Mouse (Mus musculus) sigmoid colon, adult 10 weeks (tissue): ENCODE results near the gene Gm9045. TPM values are rescaled to one million over a fixed set of nuclear protein-coding genes. Genes with fewer than 3 reads are reported as not detected.

ENCODE experiments used
- polyA plus RNA-seq: library from polyadenylated mRNA; stranded (reverse); fragments of 350-450 nt; fragmentation: Illumina TruSeq; extraction: RNeasy Lipid Tissue Mini Kit (QIAGEN cat#74804); gene quantifications from one replicate; pipeline ENCODE4 v1.2.3, GENCODE M21; 2014; ENCODE audit warnings: low read depth, low replicate concordance

Gene Gm9045
- not detected for polyA plus RNA-seq

GRCm38 (mm10) chr10:118337731-118338130, at the start of gene Gm9045:
TSS of gene Gm9045 (minus strand) at chr10:118337831.

GRCm38 (mm10) chr10:118354005-118354404, 16.4 kb upstream of the Gm9045 start, which contains the start of gene Gm9049:
TSS of gene Gm9049 (minus strand) at chr10:118354105.

GRCm38 (mm10) chr10:118348579-118348978, 10.9 kb upstream of the Gm9045 start, which contains the start of gene Gm9048:
TSS of gene Gm9048 (minus strand) at chr10:118348679.

GRCm38 (mm10) chr10:118343155-118343554, 5.5 kb upstream of the Gm9045 start, which contains the start of gene Gm9046:
TSS of gene Gm9046 (minus strand) at chr10:118343255.

GRCm38 (mm10) chr10:118332308-118332707, 5.3 kb downstream of the Gm9045 start, which contains the start of gene Gm9044:
TSS of gene Gm9044 (minus strand) at chr10:118332408.

GRCm38 (mm10) chr10:118326869-118327268, 10.8 kb downstream of the Gm9045 start, which contains the start of gene Gm9040:
TSS of gene Gm9040 (minus strand) at chr10:118326969.

GRCm38 (mm10) chr10:118294938-118295337, 42.7 kb downstream of the Gm9045 start, which contains the start of gene Iltifb:
TSS of gene Iltifb (minus strand) at chr10:118295038.

Other genes with a start within 250 kb of the Gm9045 start
- 4.4 TPM for gene Mdm1, start 196.0 kb downstream of the Gm9045 start, polyA plus RNA-seq
- gene Il22, start 132.9 kb downstream of the Gm9045 start, polyA plus RNA-seq: not detected
- not detected for gene Gm32717, start 97.1 kb downstream of the Gm9045 start, polyA plus RNA-seq
- gene Gm32802, start 79.1 kb downstream of the Gm9045 start, polyA plus RNA-seq: not detected
- gene Iltifb, start 42.8 kb downstream of the Gm9045 start, polyA plus RNA-seq: not detected
- not detected for gene Gm9040, start 10.9 kb downstream of the Gm9045 start, polyA plus RNA-seq
- gene Gm9044, start 5.4 kb downstream of the Gm9045 start, polyA plus RNA-seq: not detected
- not detected for gene Gm9046, start 5.4 kb upstream of the Gm9045 start, polyA plus RNA-seq
- not detected for gene Gm9048, start 10.8 kb upstream of the Gm9045 start, polyA plus RNA-seq
- not detected for gene Gm9049, start 16.3 kb upstream of the Gm9045 start, polyA plus RNA-seq
- not detected for gene Ifng, start 103.2 kb upstream of the Gm9045 start, polyA plus RNA-seq